Mouse (Mus musculus) ES-E14 (cell line): ENCODE results near the gene Myrf.
A peak's percentile ranks its signal among the peaks of the same experiment; 100 is the strongest.

Experiments
- MAFK ChIP-seq: IDR thresholded peaks from 2 replicates; pipeline ENCODE4 v1.6.1; 2014; ENCODE audit warnings: mild to moderate bottlenecking, low read depth, low read length, inconsistent platforms; ENCODE audit not compliant: insufficient read depth
- ZC3H11A ChIP-seq: IDR thresholded peaks from 2 replicates; pipeline ENCODE4 v1.6.1; 2012; ENCODE audit warnings: low read depth, mild to moderate bottlenecking, inconsistent platforms, low read length, borderline replicate concordance
- ZNF384 ChIP-seq: IDR thresholded peaks from 2 replicates; pipeline ENCODE4 v1.6.1; 2012; ENCODE audit warnings: low read depth, low read length, inconsistent platforms

GRCm38 (mm10) chr19:10198723-10199122 is 41.8 kb downstream of the Myrf start:
- peak; percentile 54 for TF ChIP-seq ZC3H11A
- TF ChIP-seq ZNF384, result no peak
- TF ChIP-seq MAFK, result no peak
